Mouse (Mus musculus) C3H10T1/2 (cell line): ENCODE data around the gene H1fnt. TPM values are rescaled to one million over a fixed set of nuclear protein-coding genes. Genes with fewer than 3 reads are reported as not detected.

Experiments
- polyA plus RNA-seq, 2 experiments: library from polyadenylated mRNA; unstranded; fragments of >200 nt; fragmentation: generic; extraction: Trizol; gene quantifications; one replicate each; pipeline ENCODE4 v1.2.1; 2012; ENCODE audit warnings: missing spikeins in 2 of 2

The H1fnt gene
- not detected for polyA plus RNA-seq

GRCm38 (mm10) chr15:98257193-98257592, at the start of gene H1fnt:
H1fnt (minus strand) TSS chr15:98257293.

GRCm38 (mm10) chr15:98295628-98296551, 38.8 kb upstream of the H1fnt start, which contains the start of gene Zfp641:
Zfp641 (minus strand) TSS chr15:98296161.

GRCm38 (mm10) chr15:98234350-98234749, 22.7 kb downstream of the H1fnt start, which contains the start of gene Olfr286:
Olfr286 (minus strand) TSS chr15:98234450.

GRCm38 (mm10) chr15:98220877-98221276, 36.2 kb downstream of the H1fnt start, which contains the start of the genes Gm44579 and Olfr287:
Gm44579 (minus strand) TSS chr15:98220977.
Olfr287 (minus strand) TSS chr15:98221056.

Other genes with a start within 250 kb of the H1fnt start
- 100 to 1,000 TPM in 1 of 2 experiments, 10 to 100 TPM in 1; 31.0 to 113 TPM for gene Pfkm, start 164.7 kb downstream of the H1fnt start, polyA plus RNA-seq
- gene Senp1, start 163.5 kb downstream of the H1fnt start, polyA plus RNA-seq, result 10 to 100 TPM in 1 of 2 experiments, 1 to 10 TPM in 1; 3.6 to 11.2 TPM
- gene Asb8, start 91.7 kb downstream of the H1fnt start, polyA plus RNA-seq, result 10 to 100 TPM; 18.4 to 40.3 TPM
- gene Ccdc184, start 90.1 kb downstream of the H1fnt start, polyA plus RNA-seq, result 1 to 10 TPM; 2.8 to 6.3 TPM
- not detected for gene Olfr288, start 61.8 kb downstream of the H1fnt start, polyA plus RNA-seq
- not detected for gene Gm44579, start 36.3 kb downstream of the H1fnt start, polyA plus RNA-seq
- under 1 TPM in 1 of 2 experiments, not detected in 1; 0.70 TPM for gene Olfr287, start 36.2 kb downstream of the H1fnt start, polyA plus RNA-seq
- gene Olfr286, start 22.8 kb downstream of the H1fnt start, polyA plus RNA-seq, result not detected
- gene Zfp641, start 38.9 kb upstream of the H1fnt start, polyA plus RNA-seq, result under 1 TPM in 1 of 2 experiments, not detected in 1; 0.02 TPM
- not detected for gene Olfr285, start 60.1 kb upstream of the H1fnt start, polyA plus RNA-seq
- not detected for gene Olfr284, start 83.7 kb upstream of the H1fnt start, polyA plus RNA-seq
- not detected for gene Olfr283, start 123.7 kb upstream of the H1fnt start, polyA plus RNA-seq
- gene Olfr282, start 173.9 kb upstream of the H1fnt start, polyA plus RNA-seq, result not detected
- not detected for gene Olfr281, start 195.3 kb upstream of the H1fnt start, polyA plus RNA-seq
- gene OR5BS1P, start 212.6 kb upstream of the H1fnt start, polyA plus RNA-seq, result not detected
- gene Lalba, start 225.4 kb upstream of the H1fnt start, polyA plus RNA-seq, result not detected
- gene Olfr279, start 235.1 kb upstream of the H1fnt start, polyA plus RNA-seq, result not detected